Mouse (Mus musculus): Measurements from ENCODE around the gene Mpped1. TPM values are rescaled to one million over a fixed set of nuclear protein-coding genes. Genes with fewer than 3 reads are reported as not detected.

Gene Mpped1
- total and polyA plus RNA-seq, 3 experiments: not detected

- Histone ChIP-seq H3K27me3 (ENCODE audit: insufficient read depth, low read length) (no peaks in the 10 kb centered on the region), H3K9me3 (replicated peaks) (peaks cover 90% of the 10 kb centered on the region), H3K4me3 (ENCODE audit: low read depth, low read length) (no peak overlapping the region), H3K4me1 (ENCODE audit: insufficient read depth, low read depth, low read length) (no peaks in the 10 kb centered on the region), H3K36me3 (replicated peaks) (no peaks in the 10 kb centered on the region)
- no peak for TF ChIP-seq TAL1 (conservative IDR thresholded peaks at IDR 0.05; ENCODE audit: low read depth, low read length)
- no peak for DNase-seq (ENCODE audit: low spot score)
- no peak for ATAC-seq (ENCODE audit: extremely low read depth, insufficient number of reproducible peaks, low FRiP score, poor library complexity, severe bottlenecking)
Observed at GRCm38 (mm10) chr15:83906472-83906871, 127.2 kb downstream of the Mpped1 start.

Other genes with a start within 250 kb of the Mpped1 start
- gene Tspo, start 215.9 kb upstream of the Mpped1 start, total RNA-seq (2014; fragmentation: Nextera tagmentation): 13.5 and 31.8 TPM in 2 replicates
- 50.5 and 63.3 TPM in 2 replicates for gene Tspo, start 215.9 kb upstream of the Mpped1 start, total RNA-seq (2017)
- gene Tspo, start 215.9 kb upstream of the Mpped1 start, polyA plus RNA-seq (2012): 108 and 114 TPM in 2 replicates
- 8.5 and 17.7 TPM in 2 replicates for gene Mcat, start 215.7 kb upstream of the Mpped1 start, total RNA-seq (2014; fragmentation: Nextera tagmentation)
- 13.4 and 14.0 TPM in 2 replicates for gene Mcat, start 215.7 kb upstream of the Mpped1 start, total RNA-seq (2017)
- gene Mcat, start 215.7 kb upstream of the Mpped1 start, polyA plus RNA-seq (2012): 17.1 and 20.2 TPM in 2 replicates
- 50.4 and 59.4 TPM in 2 replicates for gene Ttll12, start 184.3 kb upstream of the Mpped1 start, total RNA-seq (2014; fragmentation: Nextera tagmentation)
- gene Ttll12, start 184.3 kb upstream of the Mpped1 start, total RNA-seq (2017): 15.5 and 17.0 TPM in 2 replicates
- gene Ttll12, start 184.3 kb upstream of the Mpped1 start, polyA plus RNA-seq (2012): 128 and 181 TPM in 2 replicates
- not detected in 2 replicates for gene Scube1, start 54.4 kb upstream of the Mpped1 start, total RNA-seq (2014; fragmentation: Nextera tagmentation)
- gene Scube1, start 54.4 kb upstream of the Mpped1 start, total RNA-seq (2017): 0.05 and 0.12 TPM in 2 replicates
- gene Scube1, start 54.4 kb upstream of the Mpped1 start, polyA plus RNA-seq (2012): not detected in 2 replicates